Mouse (Mus musculus) thymus, adult 2 months (tissue): ENCODE data around the gene Pfdn2.

Source experiments
- CTCF ChIP-seq: fragments of 200-500 bp; IDR thresholded peaks from 2 replicates; pipeline ENCODE4 v1.5.1; 2012; ENCODE audit warnings: mild to moderate bottlenecking, control low read depth, low read length, moderate library complexity, borderline replicate concordance; ENCODE audit not compliant: control insufficient read depth, poor library complexity, insufficient read depth; ENCODE audit errors: extremely low read depth
- POLR2A ChIP-seq: fragments of 200-500 bp; IDR thresholded peaks from 2 replicates; pipeline ENCODE4 v1.6.1; 2012; ENCODE audit warnings: mild to moderate bottlenecking, low read length, control low read depth, moderate library complexity; ENCODE audit not compliant: control insufficient read depth, poor library complexity, insufficient read depth; ENCODE audit errors: extremely low read depth

DNA sequence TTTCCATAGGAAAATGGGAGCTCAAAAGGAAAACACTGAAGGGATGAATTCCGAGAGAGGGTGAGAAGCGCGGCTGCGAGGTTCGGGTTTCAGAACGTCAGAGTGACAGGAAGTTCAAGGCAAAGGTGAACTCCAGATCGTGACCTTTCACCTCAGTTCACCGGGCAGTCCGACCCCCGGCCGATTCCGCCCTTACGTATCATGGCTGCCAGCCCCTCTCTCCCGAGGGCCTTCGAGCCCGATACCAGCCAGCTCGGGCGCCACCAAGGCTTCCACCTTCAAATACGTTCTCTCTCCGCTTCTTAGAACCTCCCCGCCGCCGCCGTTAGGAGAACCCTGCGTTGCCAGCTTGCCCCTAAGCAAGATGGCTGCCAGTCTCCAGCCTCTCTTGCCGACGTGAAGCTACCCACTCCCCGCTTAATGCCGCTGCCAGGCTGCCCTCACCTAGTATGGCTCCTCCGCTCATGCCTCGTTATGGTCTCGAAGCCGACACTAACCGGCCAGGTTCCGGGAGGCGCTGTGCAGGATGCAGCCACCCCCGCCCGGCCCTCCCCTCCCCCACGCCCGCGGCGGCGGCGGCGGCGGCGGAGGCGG is 16.5 kb upstream of the Pfdn2 start, which contains the start of gene Dedd:
- TF ChIP-seq CTCF = peak; percentile 44; the same call in 1 of the 2 replicates
- peak; percentile 41; the same call in 1 of the 2 replicates for TF ChIP-seq POLR2A
